Comparison of ENCODE assay signal across 22 mouse cellular contexts in the genomic region with DNA sequence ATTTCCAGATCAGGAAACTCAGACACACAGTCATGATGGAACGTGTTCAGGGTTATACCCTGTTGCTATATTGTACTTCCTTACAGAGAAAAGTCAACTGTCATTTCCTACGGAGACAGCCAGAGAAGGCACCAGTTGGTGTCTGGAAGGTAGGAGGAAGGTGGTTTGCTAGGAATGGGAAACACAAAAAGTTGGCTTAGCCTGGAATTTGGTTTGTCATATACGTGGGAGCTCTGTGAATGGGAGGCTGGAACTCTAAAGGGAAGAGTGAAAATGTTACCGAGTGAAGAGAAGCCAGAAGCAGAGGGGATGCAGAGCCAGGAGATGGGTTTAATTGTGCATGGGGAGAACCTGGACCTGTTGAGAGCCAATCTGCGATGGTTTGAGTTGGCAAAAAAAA. TPM values are rescaled to one million over a fixed set of nuclear protein-coding genes. Genes with fewer than 3 reads are reported as not detected.
"Had no signal": no experiment of that assay in that cellular context is flagged by ENCODE, and none has a peak within 500 bp of the region (broad histone marks: within the 10 kb centered on the region; RNA-seq: fewer than 3 reads in every experiment).

No protein-coding gene starts in this region.

- H3K9me3 ChIP-seq: neural tube, embryonic 13.5 days; neural tube, embryonic 15.5 days; stomach, embryonic 15.5 days had no signal

- H3K36me3 ChIP-seq: neural tube, embryonic 13.5 days; neural tube, embryonic 15.5 days; stomach, embryonic 15.5 days had no signal

- H3K27me3 ChIP-seq: stomach, embryonic 15.5 days had no signal

- H3K4me3 ChIP-seq: neural tube, embryonic 13.5 days; neural tube, embryonic 15.5 days; stomach, embryonic 15.5 days had no signal

- DNase-seq: retina, postnatal 1 day; right cerebral cortex, adult 18-20 months; right cerebral cortex, postnatal 14 days; right cerebral cortex, postnatal 25 days; right cerebral cortex, postnatal 4 days; spleen, adult 18-20 months; thymus, adult 18-20 months; thymus, adult 2 months; thymus, postnatal 14 days; thymus, postnatal 25 days; thymus, postnatal 36 days; thymus, postnatal 4 days had no signal

- H3K27ac ChIP-seq: neural tube, embryonic 13.5 days; neural tube, embryonic 15.5 days; stomach, embryonic 15.5 days; stomach, postnatal 0 days had no signal

RNA-seq across cellular contexts. Expression of a gene that starts 23.7 kb away (rescaled TPM):
- polyA plus RNA-seq: neural tube, embryonic 13.5 days; neural tube, embryonic 14.5 days; neural tube, embryonic 15.5 days; small intestine, adult 2 months; spleen, adult 2 months; stomach, embryonic 14.5 days; stomach, embryonic 15.5 days; stomach, postnatal 0 days; thymus, postnatal 0 days; urinary bladder, adult 2 months had no signal
